Mouse (Mus musculus) naive thymus-derived CD4-positive, alpha-beta T cell, adult 5 months (primary cell): ENCODE results near the gene Lce1a2. TPM values are rescaled to one million over a fixed set of nuclear protein-coding genes. Genes with fewer than 3 reads are reported as not detected.

Source experiments
- polyA plus RNA-seq: library from polyadenylated mRNA; unstranded; fragments of 100-300 nt; shearing (Covaris generic); gene quantifications from one replicate; pipeline ENCODE4 v1.2.1, GENCODE M21; 2017

Gene Lce1a2
- polyA plus RNA-seq, result not detected

DNA sequence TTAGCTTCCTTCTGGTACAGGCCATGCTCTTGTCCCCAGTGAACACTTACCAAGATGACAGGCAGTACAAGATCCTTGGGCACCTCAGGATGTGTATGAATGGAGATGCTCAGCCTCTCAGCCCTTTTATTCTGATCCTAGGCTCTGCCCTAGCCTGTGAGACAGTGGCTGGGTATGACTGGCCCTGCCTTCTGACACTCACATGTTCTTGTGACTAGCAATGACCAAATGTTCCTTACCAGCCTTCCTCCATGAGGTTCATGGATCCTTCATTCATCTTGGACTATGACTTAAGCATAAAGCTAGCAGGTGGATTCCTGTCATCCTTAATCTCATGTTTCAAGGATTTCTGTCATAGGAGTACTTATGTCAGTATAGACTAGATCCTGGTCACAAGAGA is at the start of gene Lce1a2:
Lce1a2 (minus strand) TSS at position 101 of the 400 bp plus-strand sequence.

DNA sequence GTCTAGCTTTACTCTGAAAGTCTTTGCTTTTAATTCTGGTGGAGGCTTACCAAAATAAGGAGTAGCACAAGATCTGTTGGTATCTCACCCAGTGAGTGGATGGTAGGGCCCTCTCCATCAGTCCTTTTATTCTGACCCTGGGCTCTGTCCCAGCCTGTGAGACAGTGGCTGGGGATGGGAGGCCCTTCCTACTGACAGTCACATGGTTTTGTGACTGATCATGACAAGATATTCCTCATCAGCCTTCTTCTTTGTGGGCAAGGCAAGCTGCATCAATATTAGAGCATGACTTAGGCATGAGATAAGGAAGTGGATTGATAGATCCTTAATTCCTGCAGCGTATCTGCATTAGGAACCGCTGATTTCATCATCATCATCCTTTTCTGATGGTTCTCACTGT is 38.9 kb upstream of the Lce1a2 start, which contains the start of gene Lce1e:
Lce1e (minus strand) TSS at position 101 of the 400 bp plus-strand sequence.

DNA sequence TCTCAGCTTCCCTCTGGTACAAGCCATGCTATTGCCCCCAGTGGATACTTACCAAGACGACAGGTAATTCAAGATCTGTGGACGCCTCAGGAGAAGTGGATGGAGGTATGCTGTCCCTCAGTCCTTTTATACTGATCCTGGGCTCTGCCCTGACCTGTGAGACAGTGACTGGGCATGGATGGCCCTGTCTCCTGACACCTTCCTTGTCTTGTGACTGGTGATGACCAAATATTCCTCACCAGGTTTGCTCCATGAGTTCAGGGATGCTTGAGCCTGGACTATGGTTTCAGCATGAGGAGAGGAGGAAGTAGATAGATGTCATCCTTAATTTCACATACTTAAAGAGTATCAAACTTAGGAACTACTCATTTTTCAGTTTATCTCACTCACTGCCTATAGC is 17.0 kb upstream of the Lce1a2 start, which contains the start of gene Lce1d:
Lce1d (minus strand) TSS at position 101 of the 400 bp plus-strand sequence.

DNA sequence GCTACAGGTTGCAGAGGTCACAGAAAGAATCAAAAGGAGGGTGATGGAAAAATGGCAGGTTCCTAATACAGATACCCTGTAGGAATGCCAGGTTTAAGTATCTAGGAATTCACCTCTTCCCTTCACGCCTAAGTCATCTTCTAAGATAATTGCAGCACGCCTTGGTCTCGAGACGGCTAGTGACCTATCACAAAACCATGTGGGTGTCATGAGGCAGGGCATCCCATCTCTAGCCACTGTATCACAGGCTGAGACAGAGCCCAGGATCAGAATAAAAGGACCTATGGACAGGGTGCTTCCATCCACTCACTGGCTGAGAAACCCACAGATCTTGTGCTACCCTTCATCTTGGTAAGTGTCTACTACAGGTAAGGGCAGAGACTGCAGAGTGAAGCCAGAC is 8.8 kb upstream of the Lce1a2 start, which contains the start of gene Lce1c:
Lce1c (plus strand) TSS at position 301 of the 400 bp plus-strand sequence.

DNA sequence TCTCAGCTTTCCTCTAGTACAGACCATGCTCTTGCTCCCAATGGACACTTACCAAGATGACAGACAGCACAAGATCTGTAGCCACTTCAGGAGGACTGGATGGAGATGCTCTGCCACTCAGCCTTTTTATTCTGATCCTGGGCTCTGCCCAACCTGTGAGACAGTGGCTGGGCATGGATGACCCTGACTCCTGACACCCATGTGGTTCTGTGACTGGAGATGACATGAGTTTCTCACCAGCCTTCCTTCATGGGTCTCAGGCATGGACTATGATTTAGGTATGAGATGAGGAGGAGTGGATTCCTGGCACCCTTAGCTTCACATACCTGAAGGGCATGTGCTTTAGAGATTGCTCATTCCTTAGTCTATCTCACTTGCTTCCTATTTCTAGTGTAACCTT is 13.3 kb downstream of the Lce1a2 start, which contains the start of gene Lce1b:
Lce1b (minus strand) TSS at position 101 of the 400 bp plus-strand sequence.

DNA sequence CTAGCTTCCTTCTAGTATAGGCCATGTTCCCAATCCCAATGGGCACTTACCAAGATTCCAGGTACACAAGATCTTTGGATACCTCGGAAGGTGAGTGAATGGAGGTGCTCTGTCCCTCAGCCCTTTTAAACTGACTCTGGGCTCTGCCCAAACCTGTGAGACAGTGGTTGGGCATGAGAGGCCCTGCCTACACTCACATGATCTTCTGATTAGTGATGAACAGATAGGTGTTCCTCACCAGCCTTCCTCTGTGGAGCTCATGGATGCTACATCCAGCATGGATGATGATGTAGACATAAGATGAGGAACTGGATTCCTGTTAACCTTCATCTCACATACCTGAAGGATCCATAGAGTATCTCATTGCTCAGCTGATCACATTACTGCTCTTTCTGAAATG is 21.9 kb downstream of the Lce1a2 start, which contains the start of gene Lce1a1:
Lce1a1 (minus strand) TSS at position 101 of the 400 bp plus-strand sequence.

DNA sequence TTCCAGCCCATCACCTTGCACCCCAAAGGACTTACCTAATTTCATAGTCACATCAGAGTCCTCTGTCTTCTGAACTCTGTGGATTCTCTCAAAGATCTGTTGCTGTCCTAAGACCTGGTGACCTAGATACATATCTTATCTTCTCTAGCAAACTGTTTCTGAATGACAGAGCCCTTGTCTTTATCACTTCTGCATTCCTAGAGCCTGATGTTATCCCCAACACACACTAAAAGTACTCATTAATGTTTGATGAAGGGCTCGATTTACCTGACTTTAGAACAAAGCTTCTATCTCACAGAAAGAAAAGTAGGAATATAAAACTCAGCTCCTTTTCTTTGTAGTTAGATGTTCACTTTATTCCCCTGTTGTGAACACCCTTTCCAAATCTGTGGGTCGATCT is 48.6 kb downstream of the Lce1a2 start, which contains the start of gene Lce6a:
Lce6a (minus strand) TSS at position 101 of the 400 bp plus-strand sequence.

Other genes starting within 250 kb of the Lce1a2 start
- gene Gm9774, start 240.9 kb downstream of the Lce1a2 start, polyA plus RNA-seq, result 14.5 TPM
- not detected for gene Sprr2k, start 237.7 kb downstream of the Lce1a2 start, polyA plus RNA-seq
- not detected for gene Sprr1b, start 231.5 kb downstream of the Lce1a2 start, polyA plus RNA-seq
- not detected for gene Sprr3, start 211.6 kb downstream of the Lce1a2 start, polyA plus RNA-seq
- not detected for gene Sprr1a, start 184.4 kb downstream of the Lce1a2 start, polyA plus RNA-seq
- not detected for gene Sprr4, start 169.8 kb downstream of the Lce1a2 start, polyA plus RNA-seq
- not detected for gene 2310046K23Rik, start 135.8 kb downstream of the Lce1a2 start, polyA plus RNA-seq
- not detected for gene Ivl, start 96.6 kb downstream of the Lce1a2 start, polyA plus RNA-seq
- not detected for gene Smcp, start 81.3 kb downstream of the Lce1a2 start, polyA plus RNA-seq
- not detected for gene 2210017I01Rik, start 62.8 kb downstream of the Lce1a2 start, polyA plus RNA-seq
- gene Lce6a, start 48.7 kb downstream of the Lce1a2 start, polyA plus RNA-seq, result not detected
- gene Lce1a1, start 22.0 kb downstream of the Lce1a2 start, polyA plus RNA-seq, result not detected
- gene Lce1b, start 13.4 kb downstream of the Lce1a2 start, polyA plus RNA-seq, result not detected
- gene Lce1c, start 8.9 kb upstream of the Lce1a2 start, polyA plus RNA-seq, result not detected
- not detected for gene Lce1d, start 16.9 kb upstream of the Lce1a2 start, polyA plus RNA-seq
- gene Lce1e, start 38.8 kb upstream of the Lce1a2 start, polyA plus RNA-seq, result not detected
- gene Lce1f, start 50.0 kb upstream of the Lce1a2 start, polyA plus RNA-seq, result not detected
- not detected for gene Gm38119, start 68.8 kb upstream of the Lce1a2 start, polyA plus RNA-seq
- gene Lce1g, start 82.0 kb upstream of the Lce1a2 start, polyA plus RNA-seq, result not detected
- not detected for gene Lce1h, start 94.8 kb upstream of the Lce1a2 start, polyA plus RNA-seq
- gene Lce1i, start 108.6 kb upstream of the Lce1a2 start, polyA plus RNA-seq, result not detected
- gene Lce1j, start 120.2 kb upstream of the Lce1a2 start, polyA plus RNA-seq, result not detected
- gene Lce1k, start 137.6 kb upstream of the Lce1a2 start, polyA plus RNA-seq, result not detected
- not detected for gene Kprp, start 156.9 kb upstream of the Lce1a2 start, polyA plus RNA-seq
- not detected for gene Lce1l, start 181.0 kb upstream of the Lce1a2 start, polyA plus RNA-seq
- not detected for gene 2310050C09Rik, start 199.9 kb upstream of the Lce1a2 start, polyA plus RNA-seq